Mouse (Mus musculus) spleen, adult 2 months (tissue): ENCODE data around the gene Tut7.
"Not testable (repeated sequence)": the region's sequence is repeated elsewhere in the genome, so short reads cannot be mapped to it uniquely, and the experiment has no call there.

Source experiments
- CTCF ChIP-seq: fragments of 200-500 bp; IDR thresholded peaks from 2 replicates; pipeline ENCODE4 v1.5.1; 2011; ENCODE audit warnings: mild to moderate bottlenecking, inconsistent platforms; ENCODE audit not compliant: insufficient read depth, insufficient read length, insufficient replicate concordance; ENCODE audit errors: extremely low read depth
- POLR2A ChIP-seq: fragments of 200-500 bp; IDR thresholded peaks from 2 replicates; pipeline ENCODE4 v1.6.1; 2011; ENCODE audit warnings: low read depth, low read length, inconsistent platforms

- not testable (repeated sequence) for TF ChIP-seq CTCF, POLR2A
These were observed 43.1 kb downstream of the Tut7 start for GRCm38 (mm10) chr13:59779744-59780264.
